Mouse (Mus musculus) cerebellum, postnatal 25 days (tissue): ENCODE measurements around the gene Edf1.
A peak's percentile ranks its signal among the peaks of the same experiment; 100 is the strongest.

ENCODE experiments used
- DNase-seq, 2 experiments: peaks; one replicate each; pipeline ENCODE4 v3.0.0; 2021; ENCODE audit warnings: mixed read lengths in 2 of 2

Edf1 gene

DNA sequence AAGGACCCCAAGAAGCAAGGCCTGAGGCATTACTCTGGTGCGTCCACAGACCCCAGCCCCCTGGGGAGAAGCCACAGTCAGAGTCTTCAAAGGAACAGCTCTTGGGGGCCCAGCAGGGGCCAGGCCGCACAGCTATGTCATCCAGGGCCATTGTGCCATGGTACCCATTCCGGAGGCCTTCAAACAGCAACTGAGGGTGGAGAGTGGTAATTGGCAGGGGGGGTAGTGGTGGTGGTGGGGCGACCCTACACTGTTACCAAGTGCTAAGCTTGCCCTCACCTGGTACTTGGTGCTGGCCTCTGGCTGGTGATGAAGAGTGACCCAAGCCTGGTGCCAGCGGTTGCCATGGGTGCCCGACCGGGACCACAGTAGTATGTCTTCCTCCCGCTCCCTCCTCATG lies 8.1 kb downstream of the Edf1 start:
- peak; percentile 19 to 44 for DNase-seq

GRCm38 (mm10) chr2:25566558-25566957 lies 8.9 kb downstream of the Edf1 start:
- peak; percentile 30 to 45 for DNase-seq

DNA sequence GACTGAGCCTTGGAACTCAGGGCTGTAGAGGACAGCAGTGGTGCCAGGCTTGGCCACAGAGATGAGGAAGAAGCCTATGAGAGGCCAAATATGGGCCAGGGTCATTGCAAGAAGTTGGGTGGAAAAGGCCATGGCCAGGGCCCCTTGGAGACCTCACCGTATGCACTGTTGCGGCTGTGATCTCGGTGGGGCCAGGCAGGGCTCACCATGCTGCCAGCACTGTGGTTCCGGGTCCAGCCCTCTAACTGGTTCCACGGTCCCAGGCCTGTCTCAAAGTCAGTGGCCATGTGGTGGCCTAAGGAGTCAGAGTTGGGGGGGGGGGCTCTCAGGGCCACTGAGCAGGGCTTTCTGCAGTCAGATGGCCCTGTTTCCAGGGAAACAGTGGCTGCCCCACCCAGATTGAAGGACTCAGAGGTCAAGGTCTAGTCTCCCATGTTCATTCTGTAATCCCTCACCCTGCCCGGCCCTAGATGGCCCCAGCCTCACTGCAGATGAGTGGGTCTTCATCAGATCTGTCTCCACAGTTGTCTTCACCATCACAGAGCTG lies 10.9 kb downstream of the Edf1 start:
- DNase-seq: peak in 1 of 2 experiments; percentile 12

DNA sequence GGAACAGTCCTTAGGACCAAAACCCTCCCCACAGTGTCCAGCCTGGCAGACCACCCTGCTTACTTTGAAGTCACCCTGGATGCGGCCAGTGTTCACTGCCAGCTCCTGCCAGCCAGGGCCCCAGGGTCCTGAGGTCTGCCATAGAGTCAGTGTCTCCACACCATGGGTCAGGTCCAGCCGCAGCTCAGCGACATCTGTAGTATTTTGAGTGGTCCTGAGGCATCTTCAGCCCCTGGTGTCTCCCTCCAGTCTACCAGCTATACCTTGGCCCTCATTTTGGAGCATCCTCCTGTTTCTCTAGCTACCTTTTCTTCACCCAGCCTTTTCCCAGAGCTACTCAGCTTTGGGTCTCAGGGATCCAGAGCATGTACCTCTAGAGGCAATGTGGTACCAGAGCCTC lies 11.7 kb downstream of the Edf1 start:
- no peak for DNase-seq

DNA sequence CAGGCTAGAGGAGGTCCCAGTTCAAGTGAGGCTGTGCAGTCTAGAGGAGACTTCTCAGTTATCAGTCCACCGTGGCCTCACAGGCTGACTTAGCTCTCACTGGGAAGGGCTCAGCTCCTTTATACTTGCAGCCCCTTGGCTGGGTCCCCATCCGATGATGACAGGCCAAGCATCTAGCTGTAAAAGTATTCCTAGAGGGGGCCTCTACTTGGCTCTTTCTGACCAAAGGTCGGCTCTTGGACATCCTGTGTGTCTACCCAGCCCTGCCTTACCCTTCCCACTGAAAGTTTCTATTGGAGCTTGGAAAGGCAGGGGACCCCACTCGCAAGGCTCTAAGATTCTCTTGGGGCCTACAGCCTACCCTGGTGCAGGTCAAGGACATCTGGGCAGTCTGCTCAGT lies 13.6 kb downstream of the Edf1 start:
- no peak for DNase-seq

DNA sequence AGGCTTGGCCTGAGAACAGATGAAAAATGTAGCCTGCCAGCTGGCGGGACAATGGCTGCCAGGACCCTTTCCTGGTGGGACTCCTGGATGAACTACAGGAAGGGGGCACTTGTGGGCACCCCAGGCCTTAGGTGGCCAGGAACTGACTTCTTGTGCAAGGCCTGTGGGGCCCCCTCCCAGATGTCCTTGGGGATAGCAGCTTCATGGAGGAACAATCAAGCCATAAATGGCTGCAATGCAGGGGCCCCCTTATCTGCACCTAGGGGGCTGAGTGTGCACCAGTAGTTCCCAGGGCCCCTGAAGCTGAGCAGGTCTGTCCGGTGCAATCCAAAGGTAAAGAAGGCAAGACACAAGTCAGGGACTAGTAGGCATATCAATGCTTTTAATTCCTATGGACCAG lies 15.4 kb downstream of the Edf1 start:
- peak; percentile 21 to 35 for DNase-seq

GRCm38 (mm10) chr2:25574136-25574535 lies 16.5 kb downstream of the Edf1 start:
- DNase-seq: peak in 1 of 2 experiments; percentile 45

DNA sequence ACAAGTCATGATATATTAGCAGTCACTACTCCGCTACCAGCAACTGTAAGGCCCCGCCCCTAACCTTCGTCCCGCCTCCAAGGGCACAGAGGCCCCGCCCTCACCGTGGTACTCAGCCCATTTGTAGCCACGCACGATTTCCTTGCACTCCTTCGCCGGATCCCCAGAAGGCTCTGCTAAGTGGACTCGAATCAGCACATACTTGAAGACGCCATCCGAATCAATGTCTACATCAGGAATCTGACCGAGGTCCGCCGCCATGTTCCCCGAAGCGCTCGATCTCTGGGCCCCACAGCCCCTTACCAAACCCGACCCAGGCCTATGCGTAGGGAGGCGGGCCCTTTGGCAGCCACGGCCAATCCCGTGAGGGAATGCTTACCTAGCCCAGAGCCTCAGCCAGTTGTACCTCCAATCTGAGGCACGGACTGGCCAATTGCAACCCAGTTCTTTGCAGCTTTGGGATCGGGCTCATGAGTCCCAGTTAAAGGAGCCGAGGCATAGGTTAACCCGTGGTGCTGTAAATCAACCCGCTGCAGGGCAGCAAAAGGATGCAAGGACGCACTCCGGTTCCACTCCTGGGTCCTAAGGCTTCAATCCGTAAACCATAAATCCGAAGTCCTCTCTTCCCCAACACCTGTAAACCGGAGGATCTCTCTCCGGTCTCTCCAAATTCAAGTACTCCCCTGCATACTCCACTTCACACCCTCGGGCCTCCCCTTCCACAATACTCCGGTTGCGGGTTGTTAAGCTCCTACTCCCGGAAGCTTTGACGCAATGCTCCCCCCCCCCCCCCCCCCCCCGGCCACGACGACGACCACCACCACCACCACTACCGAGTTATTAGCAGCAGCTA lies 17.2 kb downstream of the Edf1 start, which contains the start of the genes Mamdc4 and Phpt1:
Gene Mamdc4, minus strand, starts transcription at position 267 of the 853 bp plus-strand sequence.
Gene Phpt1, minus strand, starts transcription at position 646 of the 853 bp plus-strand sequence.
- DNase-seq: peak; percentile 94 to 97

GRCm38 (mm10) chr2:25575432-25576027 lies 17.9 kb downstream of the Edf1 start:
- peak; percentile 71 to 81 for DNase-seq

DNA sequence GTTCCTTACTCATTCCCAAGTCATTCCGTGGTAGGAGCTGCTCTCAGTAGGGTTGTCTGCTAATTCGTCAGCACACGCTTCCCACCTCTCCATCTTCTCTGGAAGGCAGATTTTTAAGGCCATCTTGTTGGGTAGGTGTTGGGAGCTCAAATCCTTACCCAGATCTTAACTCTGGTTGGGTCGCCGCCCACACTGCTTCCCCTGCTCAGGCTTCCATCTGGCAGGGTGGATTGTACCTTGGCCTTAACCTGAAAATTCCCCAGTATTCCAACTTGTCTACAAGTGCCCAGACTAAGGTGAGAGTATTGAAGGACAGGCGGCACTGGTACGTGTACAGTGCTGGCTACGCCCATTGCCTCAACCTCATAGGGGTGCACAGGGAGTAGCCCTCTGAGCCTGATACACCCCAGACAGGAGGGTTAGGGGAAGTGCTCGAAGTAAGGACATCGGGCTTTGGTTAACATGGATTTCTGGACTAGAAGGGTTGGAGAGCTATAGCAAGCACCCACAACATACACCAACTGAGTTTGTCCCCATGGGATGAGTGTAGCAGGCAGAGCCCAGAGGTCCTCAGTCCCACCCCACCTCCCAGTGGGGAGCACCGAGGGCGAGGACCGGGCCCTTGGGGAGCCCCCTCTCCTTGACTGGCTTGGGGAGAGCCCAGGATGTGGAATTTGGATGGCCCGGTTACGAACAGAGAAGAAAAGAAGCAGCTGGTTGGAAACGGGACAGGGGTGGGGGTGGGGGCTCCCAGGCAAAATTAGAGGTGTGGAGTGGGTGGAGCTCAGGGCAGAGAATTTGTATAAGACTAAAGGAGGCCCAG lies 18.6 kb downstream of the Edf1 start:
- DNase-seq: peak in 1 of 2 experiments; percentile 54

- peak; percentile 71 to 72 for DNase-seq
These were observed 19.6 kb downstream of the Edf1 start for GRCm38 (mm10) chr2:25576965-25577891.

- peak; percentile 69 to 73 for DNase-seq
These were observed 20.5 kb downstream of the Edf1 start for GRCm38 (mm10) chr2:25577951-25578795.

DNA sequence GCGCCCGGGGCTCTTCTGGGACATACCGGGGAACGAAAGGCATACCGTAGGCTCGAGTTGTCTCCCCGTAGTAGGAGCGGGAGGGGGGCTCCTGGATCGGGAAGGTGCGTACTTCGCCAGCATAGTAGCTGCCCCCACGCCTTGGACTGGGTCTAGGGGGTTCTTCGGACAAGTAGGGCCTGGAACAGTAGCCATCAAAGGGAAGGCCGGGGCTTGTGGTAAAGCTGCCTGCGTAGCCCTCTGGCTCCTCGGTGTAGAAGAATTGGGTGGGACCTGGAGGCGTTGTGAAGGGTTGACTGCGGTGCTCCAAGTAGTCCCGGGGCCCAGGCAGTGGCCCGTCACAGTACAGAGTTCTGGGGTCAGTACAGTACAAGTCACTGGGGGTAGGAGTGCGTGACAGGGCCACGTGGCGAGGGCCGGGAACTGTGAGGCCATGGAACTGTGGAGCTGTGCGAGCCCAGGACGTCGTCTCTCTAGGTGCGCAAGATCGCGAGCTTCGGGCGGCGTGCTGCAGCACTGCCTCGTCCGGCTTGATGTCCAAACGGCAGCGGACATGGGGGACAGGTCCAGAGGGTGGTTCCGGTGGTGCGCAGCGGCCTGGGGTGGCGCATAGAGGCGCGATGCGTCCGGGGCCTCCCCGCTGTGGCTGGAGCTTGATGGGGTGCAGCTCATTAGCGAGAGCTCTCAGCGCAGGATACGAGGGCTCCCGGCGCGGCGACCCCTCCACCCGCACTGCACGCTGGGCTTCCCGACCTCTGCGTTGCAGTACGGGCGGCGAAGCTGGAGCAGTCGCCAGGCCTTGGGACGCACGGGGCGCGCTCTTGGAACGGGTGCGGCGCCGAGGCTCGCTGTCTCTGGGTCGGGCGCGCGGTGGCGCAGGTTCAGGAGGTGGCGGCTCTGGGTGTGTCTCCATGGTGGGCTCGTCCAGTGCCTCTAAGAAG lies 21.4 kb downstream of the Edf1 start:
- DNase-seq: peak; percentile 74 to 79

DNA sequence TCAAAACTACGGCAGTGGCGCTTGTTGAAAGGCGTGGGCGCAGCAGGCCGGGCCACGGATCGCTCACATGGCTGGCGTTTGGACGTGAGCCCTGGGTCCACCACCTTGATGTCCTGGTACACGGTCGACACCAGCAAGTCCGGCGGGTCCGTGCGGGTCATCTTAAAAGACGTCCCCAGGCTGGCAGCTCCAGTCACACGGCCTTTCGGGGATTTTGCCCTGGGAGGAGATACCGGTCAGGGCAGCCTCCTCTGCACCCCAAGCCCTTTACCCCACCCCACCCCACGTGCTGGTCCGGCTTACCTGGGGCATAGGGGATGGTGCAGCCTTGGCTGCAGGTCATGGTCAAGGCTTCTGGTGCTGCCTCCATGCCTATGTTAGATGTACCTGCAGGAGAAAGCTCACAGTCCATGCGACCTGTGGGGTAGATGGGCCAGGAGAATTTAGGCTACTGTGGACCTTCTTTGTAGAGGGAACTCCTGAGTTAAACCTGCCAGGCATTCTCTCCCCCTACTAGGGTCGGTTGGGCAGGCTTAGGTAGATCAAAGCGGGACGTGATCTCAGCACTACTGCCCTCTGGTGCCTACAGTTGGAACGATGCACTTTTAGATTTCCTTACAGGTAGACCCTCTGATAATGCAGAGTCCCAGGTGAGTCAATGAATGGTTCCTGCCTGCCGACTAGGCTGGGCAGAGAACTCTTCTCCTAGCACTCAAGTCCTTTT lies 22.3 kb downstream of the Edf1 start:
- peak; percentile 83 to 89 for DNase-seq

DNA sequence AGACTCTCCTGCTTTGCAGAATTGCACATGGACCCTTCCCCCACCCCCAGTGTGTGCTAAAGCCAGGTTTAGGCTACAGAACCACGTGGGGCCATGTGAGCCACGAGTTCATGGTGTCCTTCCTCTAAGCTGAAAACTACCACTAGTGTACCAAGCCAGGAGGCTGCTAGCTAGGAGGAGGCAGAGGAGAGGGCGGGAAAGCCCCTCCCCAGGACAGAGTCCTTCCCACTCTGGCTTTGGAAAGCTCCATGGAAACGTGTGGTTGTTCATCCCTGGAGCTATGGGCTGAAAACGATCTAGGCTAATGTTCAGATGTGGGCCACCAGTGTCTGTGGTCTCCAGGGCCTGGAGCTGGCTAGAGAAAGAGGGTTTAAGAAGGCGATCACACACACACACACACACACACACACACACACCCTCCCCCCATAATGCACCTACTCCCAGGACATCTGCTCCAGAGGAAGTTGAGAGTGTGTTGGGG lies 23.0 kb downstream of the Edf1 start:
- peak; percentile 64 to 65 for DNase-seq

- DNase-seq: peak; percentile 85 to 87
These were observed 23.7 kb downstream of the Edf1 start, which contains the start of gene Ajm1 for GRCm38 (mm10) chr2:25581294-25581864. Gene Ajm1 (minus strand): TSS chr2:25581757.

DNA sequence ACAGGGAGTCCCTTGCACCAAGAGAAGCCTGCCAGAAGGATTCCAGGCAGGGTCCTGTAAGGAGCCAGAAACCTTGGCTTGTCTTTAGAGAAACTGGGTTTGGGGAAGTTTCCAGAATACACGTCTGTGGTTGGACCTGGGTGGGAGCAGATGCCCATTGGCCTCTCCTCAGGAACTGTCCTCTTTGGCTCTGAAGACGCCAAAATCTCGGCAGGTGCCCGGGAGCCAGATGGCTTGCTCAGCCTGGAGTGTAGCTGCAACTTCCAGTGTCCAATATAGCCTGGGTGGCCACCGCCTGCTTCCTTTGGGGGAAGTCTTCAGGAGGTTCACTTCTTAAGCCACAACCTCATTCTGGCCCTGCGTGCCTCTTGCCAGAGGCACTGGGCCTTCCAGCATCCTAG lies 24.3 kb downstream of the Edf1 start:
- peak; percentile 92 for DNase-seq

- peak; percentile 62 to 68 for DNase-seq
These were observed 24.9 kb downstream of the Edf1 start for GRCm38 (mm10) chr2:25582466-25583119.
